Mouse (Mus musculus): Measurements from ENCODE around the gene Fsip1. TPM values are rescaled to one million over a fixed set of nuclear protein-coding genes. Genes with fewer than 3 reads are reported as not detected.

Fsip1 gene
- total and polyA plus RNA-seq, 3 experiments, result 0.17 to 0.49 (median 0.47) TPM

GRCm38 (mm10) chr2:118301656-118302055, 44.9 kb upstream of the Fsip1 start:
- Histone ChIP-seq H3K4me2 (ENCODE audit: insufficient read depth, low read depth, poor library complexity, severe bottlenecking) (no peak overlapping the region), H3K9ac (ENCODE audit: insufficient read depth, low read depth) (no peak overlapping the region), H3K4me1 (ENCODE audit: control insufficient read depth in 1 of 2, insufficient read depth in 2 of 2) (peaks cover 5 to 20% of the 10 kb centered on the region in 2 experiments; a peak in 1 of 4 replicates), H3K79me2 (replicated peaks; ENCODE audit: control insufficient read depth, extremely low read depth, insufficient read depth, poor library complexity, severe bottlenecking) (no peaks in the 10 kb centered on the region), H3K27ac (ENCODE audit: insufficient read depth, low read depth) (no peak overlapping the region), H3K4me3 (replicated peaks in 1 of 3; ENCODE audit: low read depth in 2 of 3, low read length in 2 of 3, poor library complexity in 1 of 3) (no peak overlapping the region), H3K9me3 (replicated peaks; ENCODE audit: low read length) (no peaks in the 10 kb centered on the region), H3K36me3 (replicated peaks in 1 of 2; ENCODE audit: control insufficient read depth in 1 of 2, insufficient read depth in 1 of 2, low read length in 1 of 2) (peaks cover 0 to 2% of the 10 kb centered on the region in 2 experiments), H3K27me3 (replicated peaks) (no peaks in the 10 kb centered on the region)
- TF ChIP-seq MXI1 (IDR thresholded peaks at IDR 0.05; ENCODE audit: low read depth, low read length) (no peak), MAZ (IDR thresholded peaks at IDR 0.05; ENCODE audit: low read depth, low read length) (no peak), MAFK (IDR thresholded peaks at IDR 0.05; ENCODE audit: insufficient replicate concordance, low read length) (no peak), BHLHE40 (IDR thresholded peaks at IDR 0.05; ENCODE audit: low read depth, low read length) (no peak), TCF12 (IDR thresholded peaks at IDR 0.05; ENCODE audit: low read depth, low read length) (no peak)
- in situ Hi-C loops (cut with MboI; ENCODE audit: low pct_ligation_motif_present, low pct_unique_long_range_greater_than_20kb, low sequenced_read_pairs), result no loop called here
- dilution Hi-C loops (cut with MboI; ENCODE audit: extremely low pct_ligation_motif_present, extremely low pct_unique_long_range_greater_than_20kb, low sequenced_read_pairs), result no loop called here
- DNase-seq (ENCODE audit: extremely low read depth), result no peak

GRCm38 (mm10) chr2:118301041-118301545, 44.3 kb upstream of the Fsip1 start:
- no peak overlapping the region for H3K9ac ChIP-seq (ENCODE audit: insufficient read depth, low read depth)
- H3K27ac ChIP-seq (ENCODE audit: insufficient read depth, low read depth), result no peak overlapping the region
- H3K36me3 ChIP-seq (replicated peaks in 1 of 2; ENCODE audit: control insufficient read depth in 1 of 2, insufficient read depth in 1 of 2, low read length in 1 of 2), result peaks cover 0 to 2% of the 10 kb centered on the region in 2 experiments
- H3K4me3 ChIP-seq (replicated peaks in 1 of 3; ENCODE audit: low read depth in 2 of 3, low read length in 2 of 3, poor library complexity in 1 of 3), result no peak overlapping the region
- no peaks in the 10 kb centered on the region for H3K27me3 ChIP-seq (replicated peaks)
- TF ChIP-seq NRF1 (IDR thresholded peaks at IDR 0.05; ENCODE audit: low read depth, low read length), result no peak
- TF ChIP-seq GABPA (IDR thresholded peaks at IDR 0.05; ENCODE audit: insufficient replicate concordance, low read depth, low read length), result no peak
- no peak for TF ChIP-seq MEF2A (IDR thresholded peaks at IDR 0.05; ENCODE audit: borderline replicate concordance, low read depth, low read length)
- no peak for TF ChIP-seq TBP (conservative IDR thresholded peaks at IDR 0.05; ENCODE audit: low read depth, low read length)
- no peak for TF ChIP-seq POLR2A (IDR thresholded peaks at IDR 0.05; ENCODE audit: low read depth, low read length)
- TF ChIP-seq CHD2 (IDR thresholded peaks at IDR 0.05; ENCODE audit: low read length), result no peak
- TF ChIP-seq JUN (IDR thresholded peaks at IDR 0.05; ENCODE audit: insufficient read depth, low read depth, low read length), result no peak
- TF ChIP-seq MAFK (IDR thresholded peaks at IDR 0.05; ENCODE audit: insufficient replicate concordance, low read length), result no peak
- no peak for TF ChIP-seq ZMIZ1 (IDR thresholded peaks at IDR 0.05; ENCODE audit: low read depth, low read length)
- TF ChIP-seq RAD21 (IDR thresholded peaks at IDR 0.05; ENCODE audit: low read depth, low read length), result no peak
- TF ChIP-seq SIN3A (IDR thresholded peaks at IDR 0.05; ENCODE audit: low read length), result no peak
- DNase-seq (ENCODE audit: extremely low read depth), result no peak
- H3K9me3 ChIP-seq (replicated peaks; ENCODE audit: low read length), result no peaks in the 10 kb centered on the region
- H3K79me2 ChIP-seq (replicated peaks; ENCODE audit: control insufficient read depth, extremely low read depth, insufficient read depth, poor library complexity, severe bottlenecking), result no peaks in the 10 kb centered on the region
- in situ Hi-C loops (cut with MboI; ENCODE audit: low pct_ligation_motif_present, low pct_unique_long_range_greater_than_20kb, low sequenced_read_pairs) (no loop called here), dilution Hi-C loops (cut with MboI; ENCODE audit: extremely low pct_ligation_motif_present, extremely low pct_unique_long_range_greater_than_20kb, low sequenced_read_pairs) (no loop called here)
- no peak overlapping the region for H3K4me2 ChIP-seq (ENCODE audit: insufficient read depth, low read depth, poor library complexity, severe bottlenecking)
- H3K4me1 ChIP-seq (ENCODE audit: control insufficient read depth in 1 of 2, insufficient read depth in 2 of 2), result peaks cover 5 to 25% of the 10 kb centered on the region in 2 experiments; a peak in 3 of 4 replicates

All from CH12.LX (cell line).